Mouse (Mus musculus) ES-Bruce4 (cell line): ENCODE results near the gene Lgals1.

Experiments used
- CTCF ChIP-seq: IDR thresholded peaks from one replicate; pipeline ENCODE4 v1.8.1; 2011; ENCODE audit warnings: low read depth, low read length
- EP300 ChIP-seq: IDR thresholded peaks from 2 replicates; pipeline ENCODE4 v1.6.1; 2011; ENCODE audit warnings: low read depth, low read length; ENCODE audit not compliant: insufficient read depth
- POLR2A ChIP-seq: IDR thresholded peaks from one replicate; pipeline ENCODE4 v1.8.1; 2011; ENCODE audit warnings: low read length; ENCODE audit not compliant: insufficient read depth

GRCm38 (mm10) chr15:78926021-78926919 lies at the start of gene Lgals1:
- TF ChIP-seq EP300 (no peak), CTCF (no peak), POLR2A (peak; percentile 30)
